Mouse (Mus musculus) v-Abl transformed pro-B cells (cell line): ENCODE results near the gene Rpl15.

Experiments
- in situ Hi-C, 2 experiments: fragments of 400-800 bp; cut with MboI; formaldehyde crosslinking; loops; one replicate each; pipeline ENCODE4 v1.15.1; 2025; ENCODE audit not compliant: unreplicated experiment in 2 of 2

The Rpl15 gene

DNA sequence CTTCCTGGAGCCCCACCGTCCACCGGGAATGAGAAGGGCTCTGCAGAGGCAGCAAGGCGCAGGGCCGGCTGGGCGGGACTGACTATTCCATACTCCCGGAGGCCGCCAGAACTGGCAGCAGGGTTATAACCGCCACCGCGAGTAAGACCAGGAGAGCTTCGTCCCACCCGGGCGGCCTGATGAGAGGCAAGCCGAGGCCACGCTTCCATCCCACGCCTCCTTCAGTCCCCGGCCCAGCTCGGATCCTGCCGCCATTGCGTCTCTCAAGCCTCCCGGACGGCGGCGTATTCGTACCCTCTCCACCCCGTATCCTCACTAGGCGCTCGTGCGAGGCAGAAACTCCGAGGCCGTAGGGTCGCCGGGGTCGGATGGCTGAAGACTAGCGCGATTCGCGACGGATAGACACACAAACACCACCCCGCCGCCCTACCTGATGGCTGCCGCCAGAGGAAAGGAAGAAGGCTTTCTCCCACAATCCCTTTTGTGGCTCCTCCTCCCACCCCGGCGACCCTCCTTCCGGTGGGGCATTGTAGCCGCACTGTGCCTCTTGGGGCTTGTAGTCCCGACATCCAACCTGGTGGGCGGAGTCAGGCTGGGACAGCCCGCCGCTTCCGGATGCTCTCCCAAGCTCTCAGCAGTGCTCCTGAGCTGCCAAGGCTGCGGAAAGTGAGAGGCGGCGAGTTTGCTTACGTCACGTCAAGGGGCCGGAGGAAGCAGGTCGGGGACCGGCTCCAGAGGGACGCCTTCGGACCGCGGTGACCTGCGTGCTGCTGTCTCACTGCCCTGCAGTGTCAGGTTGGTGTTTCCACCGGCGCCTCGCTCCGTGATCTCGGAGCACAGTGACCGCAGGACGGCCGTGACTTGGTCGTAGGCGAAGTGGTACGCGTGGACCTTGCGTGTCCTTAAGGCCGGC, at the start of gene Rpl15, which contains the start of gene Nkiras1:
TSS of gene Rpl15 (minus strand) at position 863 of the 913 bp plus-strand sequence.
TSS of gene Nkiras1 (plus strand) at position 608 of the 913 bp plus-strand sequence.
- in situ Hi-C loops = loop anchor here in 1 of 2 experiments (5.0 kb wide), 1 partner anchor 33 kb away; the partner anchor contains the start of gene Nr1d2

- in situ Hi-C loops = no loop called here
Measured at GRCm38 (mm10) chr14:18317457-18318411, 46.5 kb upstream of the Rpl15 start.

DNA sequence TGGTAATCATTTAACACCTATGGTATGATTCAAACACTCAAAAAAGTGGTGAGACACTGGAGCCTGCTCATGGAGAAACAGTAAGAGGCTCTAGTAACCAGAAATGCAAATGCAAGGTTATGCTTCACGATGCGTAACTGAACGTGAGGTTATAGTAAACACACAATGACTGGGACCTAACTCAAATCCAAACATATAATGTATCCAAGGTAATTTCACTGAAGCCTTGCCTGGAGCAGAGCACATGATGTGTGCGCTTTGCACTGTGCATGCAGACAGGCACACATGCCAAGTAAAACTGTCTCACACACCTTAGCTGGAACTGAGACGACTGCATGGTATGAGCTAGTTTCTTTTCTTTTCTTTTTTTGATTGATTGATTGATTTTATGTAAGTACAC, 33.0 kb upstream of the Rpl15 start:
- in situ Hi-C loops = no loop called here

GRCm38 (mm10) chr14:18303262-18303661, 32.1 kb upstream of the Rpl15 start:
- in situ Hi-C loops = no loop called here

DNA sequence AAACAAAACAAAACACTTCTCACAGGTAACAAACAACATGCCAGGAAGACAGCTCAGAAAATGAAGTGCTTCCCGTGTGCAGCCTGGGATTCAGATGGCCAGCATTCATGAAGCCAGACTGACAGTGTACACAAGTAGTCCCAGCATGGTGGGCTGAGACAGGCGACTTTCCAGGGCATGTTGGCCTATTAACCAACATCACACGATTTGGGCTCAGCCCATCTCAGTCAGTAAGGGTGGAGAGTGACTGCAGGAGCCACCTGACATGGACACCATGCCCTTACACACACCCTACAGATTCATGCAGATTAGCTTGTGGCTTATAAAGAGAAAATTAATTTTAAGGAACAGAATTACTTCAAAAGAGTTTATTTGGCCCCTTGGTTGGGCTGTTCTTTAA, 31.6 kb upstream of the Rpl15 start:
- in situ Hi-C loops = no loop called here

- in situ Hi-C loops = no loop called here
Measured at GRCm38 (mm10) chr14:18301591-18301990, 30.4 kb upstream of the Rpl15 start.

- in situ Hi-C loops = no loop called here
Measured at GRCm38 (mm10) chr14:18300676-18301075, 29.5 kb upstream of the Rpl15 start.

GRCm38 (mm10) chr14:18298874-18299273, 27.7 kb upstream of the Rpl15 start:
- in situ Hi-C loops = loop anchor here (25.0 kb wide), 2 partner anchors 287 to 637 kb away; partner anchors contain the start of gene Thrb (in 1 of the 2)

GRCm38 (mm10) chr14:18297441-18297840, 26.2 kb upstream of the Rpl15 start:
- in situ Hi-C loops = loop anchor here (25.0 kb wide), 2 partner anchors 285 to 635 kb away; partner anchors contain the start of gene Thrb (in 1 of the 2)

GRCm38 (mm10) chr14:18292578-18292977, 21.4 kb upstream of the Rpl15 start:
- in situ Hi-C loops = loop anchor here (25.0 kb wide), 2 partner anchors 280 to 630 kb away; partner anchors contain the start of gene Thrb (in 1 of the 2)

GRCm38 (mm10) chr14:18292111-18292510, 20.9 kb upstream of the Rpl15 start:
- in situ Hi-C loops = loop anchor here (25.0 kb wide), 2 partner anchors 280 to 630 kb away; partner anchors contain the start of gene Thrb (in 1 of the 2)

GRCm38 (mm10) chr14:18287391-18287790, 16.2 kb upstream of the Rpl15 start:
- in situ Hi-C loops = loop anchor here (5.0 to 25.0 kb wide), 6 partner anchors 275 to 1853 kb away; partner anchors contain the start of gene Thrb (in 2 of the 2)

DNA sequence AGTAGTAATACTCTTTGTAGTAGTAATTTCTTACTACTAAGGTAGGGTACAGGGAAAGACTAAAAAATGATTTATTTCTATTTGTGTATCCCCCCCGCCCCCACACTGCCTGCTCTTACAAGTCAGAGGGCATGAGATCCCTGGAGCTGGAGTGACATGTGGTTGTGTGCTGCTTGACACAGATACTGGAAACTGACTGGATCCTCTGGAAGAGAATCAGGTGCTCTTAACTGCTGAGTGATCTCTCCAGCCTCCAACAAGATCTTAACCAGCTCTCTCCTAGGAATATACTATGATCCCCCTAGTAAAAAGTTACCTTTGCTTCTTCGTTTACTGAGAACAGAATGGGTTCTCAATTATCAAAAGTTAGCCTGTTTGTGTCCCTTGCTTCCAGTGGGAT, 15.2 kb upstream of the Rpl15 start:
- in situ Hi-C loops = loop anchor here (5.0 to 25.0 kb wide), 6 partner anchors 274 to 1852 kb away; partner anchors contain the start of gene Thrb (in 2 of the 2)

GRCm38 (mm10) chr14:18285476-18285875, 14.3 kb upstream of the Rpl15 start:
- in situ Hi-C loops = loop anchor here (5.0 to 25.0 kb wide), 6 partner anchors 273 to 1851 kb away; partner anchors contain the start of gene Thrb (in 2 of the 2)

DNA sequence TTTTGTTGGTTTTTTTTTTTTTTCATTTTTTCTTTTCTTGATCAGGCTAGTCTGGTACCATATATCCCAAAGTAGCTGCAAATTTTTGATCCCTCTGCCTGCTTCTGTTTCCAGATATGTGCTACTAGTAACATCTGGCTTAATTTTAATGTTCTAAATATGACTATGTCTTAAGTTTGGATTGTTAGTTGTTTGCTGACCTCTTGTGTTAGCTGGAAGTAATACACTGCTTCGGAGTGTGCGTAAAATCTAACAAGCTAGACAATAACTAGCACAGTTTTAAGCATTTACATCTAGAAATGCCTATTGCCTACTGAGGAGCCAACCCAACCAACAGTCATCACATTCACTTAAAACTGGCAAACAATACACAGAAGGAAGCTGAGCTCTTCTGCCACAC, 13.4 kb upstream of the Rpl15 start:
- in situ Hi-C loops = loop anchor here (10.0 to 25.0 kb wide), 5 partner anchors 272 to 1850 kb away; partner anchors contain the start of gene Thrb (in 2 of the 2)

DNA sequence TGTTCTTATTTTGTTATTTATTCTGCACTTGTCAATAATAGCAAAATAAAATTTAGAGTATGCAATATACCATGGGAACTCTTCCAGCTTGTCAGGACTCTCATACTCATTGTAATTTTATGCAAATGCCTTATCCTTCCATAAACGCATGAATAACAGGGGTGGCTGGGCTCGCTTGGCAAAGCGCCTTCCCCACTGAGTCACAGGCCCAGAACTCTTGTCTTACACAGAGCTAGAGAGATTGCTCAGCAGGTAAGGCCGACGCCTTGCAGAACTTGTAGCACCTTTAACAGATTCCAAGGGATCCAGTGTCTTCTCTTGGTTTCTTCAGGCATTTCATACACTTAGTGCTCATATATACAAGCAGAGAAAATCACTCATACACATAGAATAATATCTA, 9.2 kb upstream of the Rpl15 start:
- in situ Hi-C loops = loop anchor here (10.0 to 25.0 kb wide), 5 partner anchors 268 to 1846 kb away; partner anchors contain the start of gene Thrb (in 2 of the 2)

GRCm38 (mm10) chr14:18274526-18274925, 3.3 kb upstream of the Rpl15 start:
- in situ Hi-C loops = loop anchor here in 1 of 2 experiments (5.0 kb wide), 1 partner anchor 37 kb away; the partner anchor contains the start of gene Nr1d2

- in situ Hi-C loops = loop anchor here in 1 of 2 experiments (5.0 kb wide), 1 partner anchor 34 kb away; the partner anchor contains the start of gene Nr1d2
Measured at GRCm38 (mm10) chr14:18271666-18272065, 475 bp upstream of the Rpl15 start.

GRCm38 (mm10) chr14:18269947-18270528, 1.2 kb downstream of the Rpl15 start:
- in situ Hi-C loops = loop anchor here in 1 of 2 experiments (5.0 kb wide), 1 partner anchor 33 kb away; the partner anchor contains the start of gene Nr1d2
